Mouse (Mus musculus): Measurements from ENCODE around the gene Hnrnph2. TPM values are rescaled to one million over a fixed set of nuclear protein-coding genes. Genes with fewer than 3 reads are reported as not detected.
A peak's percentile ranks its signal among the peaks of the same experiment; 100 is the strongest.

Hnrnph2 gene
- total RNA-seq (2021), result 100 to 1,000 TPM; 149 to 161 TPM
- long read RNA-seq, experiment 1, transcript Hnrnph2-202 (4 exons, 2,364 nt), result major isoform, 128 of 181 reads
- long read RNA-seq, experiment 1, transcript Hnrnph2-203 (3 exons, 2,426 nt), result minor isoform, 37 of 181 reads
- long read RNA-seq, experiment 1, partial matches to known transcripts, result 6 of 181 reads
- long read RNA-seq, experiment 1, other reads (novel, unspliced or antisense), result 7 of 181 reads
- long read RNA-seq, experiment 2, transcript Hnrnph2-203 (3 exons, 2,426 nt), result minor isoform, 31 of 120 reads
- long read RNA-seq, experiment 2, transcript Hnrnph2-202 (4 exons, 2,364 nt), result major isoform, 74 of 120 reads
- long read RNA-seq, experiment 2, partial matches to known transcripts, result 9 of 120 reads
- long read RNA-seq, experiment 2, other reads (novel, unspliced or antisense), result 4 of 120 reads

GRCm38 (mm10) chrX:134600659-134601379 is at the start of gene Hnrnph2, which contains the start of gene Gla:
TSS of gene Hnrnph2 (plus strand) at chrX:134601179.
TSS of gene Gla (minus strand) at chrX:134601125.
- intact Hi-C loops (cut with DNase I), result no loop called here
- peak within 1 kb of the TSS; percentile 98 for H3K27ac ChIP-seq

DNA sequence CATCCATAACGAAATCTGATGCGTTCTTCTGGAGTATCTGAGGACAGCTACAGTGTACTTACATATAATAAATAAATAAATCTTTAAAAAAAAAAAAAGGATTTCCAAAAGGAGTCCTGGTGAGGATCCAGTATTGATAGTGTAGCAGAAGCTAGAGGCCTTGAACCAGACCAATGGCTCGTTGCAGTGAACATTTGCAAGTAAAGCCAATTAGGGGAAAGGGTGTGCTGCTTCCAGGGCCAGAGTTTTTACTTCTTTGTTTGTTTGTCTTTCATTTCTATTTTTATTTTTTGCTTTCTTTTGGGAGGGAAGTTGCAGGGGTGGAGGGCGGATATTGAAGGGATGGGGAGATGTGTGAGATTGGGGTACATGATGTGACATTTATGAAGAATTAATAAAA is 47.7 kb upstream of the Hnrnph2 start:
- intact Hi-C loops (cut with DNase I), result no loop called here

More at GRCm38 (mm10) chrX:134600659-134601379, at the start of gene Hnrnph2, which contains the start of gene Gla:
- DNase-seq (ENCODE audit: extremely low spot score in 1 of 2, low spot score in 2 of 2), result peak; percentile 75 to 85
- no peak for TF ChIP-seq CTCF (IDR thresholded peaks at IDR 0.05)
- H3K4me3 ChIP-seq, result peak within 1 kb of the TSS; percentile 52

GRCm38 (mm10) chrX:134554425-134554824 is 46.6 kb upstream of the Hnrnph2 start:
- Histone ChIP-seq H3K4me3 (no peak overlapping the region), H3K27ac (no peak overlapping the region)
- no peak for TF ChIP-seq CTCF (IDR thresholded peaks at IDR 0.05)
- DNase-seq (ENCODE audit: extremely low spot score in 1 of 2, low spot score in 2 of 2), result no peak
- intact Hi-C loops (cut with DNase I), result no loop called here

More for the DNA sequence above, 47.7 kb upstream of the Hnrnph2 start:
- H3K27ac ChIP-seq, result no peak overlapping the region
- no peak for TF ChIP-seq CTCF (IDR thresholded peaks at IDR 0.05)
- no peak overlapping the region for H3K4me3 ChIP-seq
- DNase-seq (ENCODE audit: extremely low spot score in 1 of 2, low spot score in 2 of 2), result no peak

GRCm38 (mm10) chrX:134564326-134564725 is 36.7 kb upstream of the Hnrnph2 start:
- H3K4me3 ChIP-seq, result no peak overlapping the region
- H3K27ac ChIP-seq, result no peak overlapping the region
- TF ChIP-seq CTCF (IDR thresholded peaks at IDR 0.05), result no peak
- DNase-seq (ENCODE audit: extremely low spot score in 1 of 2, low spot score in 2 of 2), result no peak
- intact Hi-C loops (cut with DNase I), result loop anchor here (10.0 kb wide), 1 partner anchor 60 kb away; no protein-coding TSS in a partner anchor

DNA sequence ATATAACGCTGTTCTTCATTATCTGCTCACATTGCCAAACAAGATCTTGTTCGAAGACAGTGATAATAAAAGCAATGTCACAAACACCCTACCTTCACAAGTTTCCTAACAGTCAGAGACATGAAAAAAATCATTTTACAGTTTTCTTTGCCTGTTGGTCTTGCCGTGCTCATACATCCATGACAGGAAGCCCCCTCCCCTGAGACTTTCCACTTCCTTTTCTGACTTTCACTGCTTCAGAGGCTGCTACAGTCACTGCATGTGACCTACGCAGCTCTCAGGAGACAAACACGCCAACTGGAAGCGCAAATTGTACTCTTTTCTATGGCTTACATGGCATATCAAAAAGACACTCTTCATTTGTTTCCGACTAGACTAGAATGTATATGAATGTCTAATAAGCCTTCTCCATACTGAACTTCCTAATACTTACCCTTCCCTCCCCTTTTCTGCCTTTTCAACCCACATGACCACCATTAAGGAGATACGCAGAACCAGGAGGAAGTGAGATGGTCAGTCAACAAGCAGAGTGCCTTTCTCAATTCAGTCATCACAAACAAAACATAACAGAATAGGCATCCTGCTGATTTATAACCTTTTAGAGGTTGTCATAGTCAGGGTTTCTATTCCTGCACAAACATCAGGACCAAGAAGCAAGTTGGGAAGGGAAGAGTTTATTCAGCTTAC is 34.3 kb upstream of the Hnrnph2 start:
- no peak for DNase-seq (ENCODE audit: extremely low spot score in 1 of 2, low spot score in 2 of 2)
- intact Hi-C loops (cut with DNase I), result loop anchor here (10.0 kb wide), 1 partner anchor 62 kb away; no protein-coding TSS in a partner anchor
- no peak overlapping the region for H3K4me3 ChIP-seq
- no peak for TF ChIP-seq CTCF (IDR thresholded peaks at IDR 0.05)
- H3K27ac ChIP-seq, result no peak overlapping the region

DNA sequence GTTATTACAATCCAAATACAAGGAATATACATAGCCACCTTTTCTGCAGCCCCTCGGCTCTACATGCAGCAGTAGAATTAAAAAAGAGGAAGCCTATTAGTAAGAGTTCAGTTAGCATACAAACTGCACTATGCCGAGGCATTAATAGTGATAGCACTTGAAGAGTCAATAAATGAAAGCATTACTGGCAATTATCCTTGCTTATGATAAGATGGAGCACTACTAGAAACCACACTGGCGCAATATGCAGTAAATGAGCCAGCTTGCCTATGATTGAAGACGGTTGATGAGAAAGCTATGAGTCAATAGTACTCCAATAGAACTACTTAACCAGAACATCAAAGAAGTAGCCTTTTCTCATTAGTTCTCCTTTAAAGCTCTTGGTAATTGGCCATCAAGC is 23.1 kb upstream of the Hnrnph2 start:
- no peak for TF ChIP-seq CTCF (IDR thresholded peaks at IDR 0.05)
- Histone ChIP-seq H3K27ac (no peak overlapping the region), H3K4me3 (no peak overlapping the region)
- intact Hi-C loops (cut with DNase I), result no loop called here
- DNase-seq (ENCODE audit: extremely low spot score in 1 of 2, low spot score in 2 of 2), result no peak

DNA sequence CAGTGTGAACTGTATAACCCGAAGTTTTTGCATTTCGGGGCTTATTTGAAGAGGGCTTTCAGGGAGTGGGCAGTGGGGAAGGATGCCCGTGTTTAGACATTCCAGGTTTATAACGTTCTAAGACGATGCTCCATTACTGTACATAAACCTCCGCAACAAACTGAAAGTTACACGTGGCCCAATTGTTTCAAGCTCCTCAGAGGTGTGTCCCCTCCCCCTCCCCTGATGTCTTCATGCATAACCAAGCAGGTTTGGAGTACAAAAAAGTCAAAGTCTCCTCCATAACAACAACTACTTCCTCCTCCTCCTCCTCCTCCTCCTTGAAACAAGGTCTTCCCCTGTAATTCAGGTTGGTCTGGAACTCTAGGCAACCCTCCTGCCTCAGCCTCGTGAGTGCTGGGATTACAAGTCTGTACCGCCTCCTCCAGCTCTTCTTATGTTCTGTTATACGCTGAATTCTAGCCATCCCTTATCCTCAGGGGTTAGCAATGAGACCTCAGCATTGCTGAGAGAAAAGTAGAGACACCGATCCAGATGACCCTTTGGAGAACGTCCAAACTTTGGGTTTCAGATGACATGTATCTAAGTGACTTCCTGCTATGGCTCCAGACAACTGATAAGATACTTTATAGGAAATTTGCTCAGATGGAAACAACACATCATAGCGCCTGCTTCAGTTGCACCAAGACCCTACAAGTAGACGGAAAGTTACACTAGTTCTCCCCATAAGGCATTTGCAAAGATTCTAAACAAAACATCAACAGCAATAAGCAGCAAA is 20.3 kb upstream of the Hnrnph2 start:
- DNase-seq (ENCODE audit: extremely low spot score in 1 of 2, low spot score in 2 of 2), result no peak
- intact Hi-C loops (cut with DNase I), result loop anchor here (10.0 kb wide), 1 partner anchor 516 kb away; no protein-coding TSS in a partner anchor
- H3K4me3 ChIP-seq, result no peak overlapping the region
- TF ChIP-seq CTCF (IDR thresholded peaks at IDR 0.05), result no peak
- H3K27ac ChIP-seq, result no peak overlapping the region

DNA sequence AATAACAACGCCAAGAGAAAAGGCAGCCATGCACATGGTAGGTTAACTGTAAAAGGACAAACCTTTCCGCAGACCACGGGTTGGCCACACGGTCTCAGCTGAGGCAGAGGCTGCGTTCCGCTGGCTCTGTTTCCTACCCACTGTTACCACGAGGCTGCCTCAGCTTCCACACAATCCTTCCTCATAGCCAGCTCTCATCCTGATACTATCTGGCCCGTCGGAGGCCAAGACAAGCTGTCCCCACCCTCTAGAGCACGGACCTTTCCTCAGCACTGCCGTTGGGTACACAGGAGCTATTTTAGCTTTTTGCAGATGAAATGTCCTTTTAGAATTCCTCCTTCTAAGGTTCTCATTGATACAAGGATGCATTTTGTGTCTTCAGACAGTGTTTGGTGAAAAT is 18.7 kb upstream of the Hnrnph2 start:
- intact Hi-C loops (cut with DNase I), result loop anchor here (10.0 kb wide), 1 partner anchor 517 kb away; no protein-coding TSS in a partner anchor
- no peak overlapping the region for H3K4me3 ChIP-seq
- no peak for TF ChIP-seq CTCF (IDR thresholded peaks at IDR 0.05)
- no peak for DNase-seq (ENCODE audit: extremely low spot score in 1 of 2, low spot score in 2 of 2)
- no peak overlapping the region for H3K27ac ChIP-seq

DNA sequence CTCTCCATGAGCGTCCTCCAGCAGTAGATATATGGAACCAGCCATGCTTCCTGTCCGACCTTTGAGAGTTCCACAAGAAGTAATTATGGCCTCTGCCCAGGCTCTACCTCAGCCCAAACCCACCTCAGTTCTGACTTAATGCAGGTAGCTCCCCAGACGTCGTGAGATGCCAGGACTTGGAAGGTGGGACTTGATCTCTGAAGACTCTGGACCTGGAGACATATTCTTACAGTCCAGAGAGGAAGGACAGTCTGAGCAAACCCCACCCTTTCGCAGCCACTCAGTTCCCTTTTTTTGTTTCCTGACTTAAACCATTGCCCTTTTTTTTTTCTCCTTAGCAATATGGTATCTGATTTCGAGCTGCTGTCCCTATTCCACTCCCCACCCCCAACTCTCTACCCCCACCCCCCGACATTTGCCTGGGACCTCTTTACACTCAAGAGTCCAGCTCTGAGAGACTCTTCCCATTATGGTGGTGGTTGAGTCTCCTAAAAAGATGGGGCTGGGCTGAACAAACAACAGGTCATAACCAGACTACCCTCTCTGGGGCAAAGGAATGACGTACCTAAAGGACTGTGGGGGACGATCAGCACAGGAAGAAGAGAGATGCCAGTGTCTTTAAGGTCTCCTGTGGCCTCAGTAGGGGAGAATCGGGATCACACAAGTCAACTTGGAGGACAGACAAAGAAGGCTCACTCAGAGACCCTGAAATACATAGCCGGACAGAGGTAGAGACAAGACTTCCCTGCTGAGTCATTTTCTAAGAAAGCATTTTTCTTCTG is 17.9 kb upstream of the Hnrnph2 start, which contains the start of gene Btk:
Gene Btk (minus strand): TSS at position 683 of the 782 bp plus-strand sequence.
- no peak for DNase-seq (ENCODE audit: extremely low spot score in 1 of 2, low spot score in 2 of 2)
- intact Hi-C loops (cut with DNase I), result loop anchor here (10.0 kb wide), 1 partner anchor 518 kb away; no protein-coding TSS in a partner anchor
- Histone ChIP-seq H3K4me3 (no peak within 1 kb of the TSS), H3K27ac (no peak within 1 kb of the TSS)
- TF ChIP-seq CTCF (IDR thresholded peaks at IDR 0.05), result no peak
